Mouse (Mus musculus): ENCODE data around the gene Kxd1. TPM values are rescaled to one million over a fixed set of nuclear protein-coding genes. Genes with fewer than 3 reads are reported as not detected.

Gene Kxd1
- total RNA-seq, 2 experiments from 2014 or later = 40.6 to 45.6 TPM

- no peak for DNase-seq (ENCODE audit: low spot score in 2 of 2)
Measured at GRCm38 (mm10) chr8:70495001-70495770, 32.6 kb downstream of the Kxd1 start.

DNA sequence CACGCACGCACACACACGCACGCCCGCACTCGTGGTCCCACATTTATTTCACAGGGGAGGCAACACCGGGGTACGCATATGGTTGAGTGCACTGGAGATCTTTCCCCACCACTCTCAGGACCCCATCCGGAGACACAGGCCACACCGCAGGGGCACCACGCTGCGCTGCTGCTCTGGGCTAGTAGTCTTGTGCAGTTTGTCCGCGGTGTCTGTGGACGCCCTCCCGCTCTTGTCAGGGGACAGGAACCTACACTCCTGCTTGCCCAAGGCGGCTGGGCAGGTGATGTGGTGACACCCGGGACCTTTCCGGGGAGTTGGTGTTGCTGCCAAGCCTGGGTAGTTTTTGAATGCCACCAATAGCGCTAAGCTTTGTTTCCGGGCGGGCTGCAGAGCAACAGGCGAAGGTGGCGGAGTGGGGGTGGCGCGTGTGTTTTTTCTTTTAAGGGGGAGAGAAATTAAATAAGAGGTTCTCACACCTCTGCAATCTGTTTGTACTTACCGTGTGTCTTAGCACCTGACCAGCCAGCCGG is 33.3 kb downstream of the Kxd1 start:
- no peak for DNase-seq (ENCODE audit: low spot score in 2 of 2)

- DNase-seq (ENCODE audit: low spot score in 2 of 2) = no peak
Measured at GRCm38 (mm10) chr8:70493692-70494415, 33.9 kb downstream of the Kxd1 start.

DNA sequence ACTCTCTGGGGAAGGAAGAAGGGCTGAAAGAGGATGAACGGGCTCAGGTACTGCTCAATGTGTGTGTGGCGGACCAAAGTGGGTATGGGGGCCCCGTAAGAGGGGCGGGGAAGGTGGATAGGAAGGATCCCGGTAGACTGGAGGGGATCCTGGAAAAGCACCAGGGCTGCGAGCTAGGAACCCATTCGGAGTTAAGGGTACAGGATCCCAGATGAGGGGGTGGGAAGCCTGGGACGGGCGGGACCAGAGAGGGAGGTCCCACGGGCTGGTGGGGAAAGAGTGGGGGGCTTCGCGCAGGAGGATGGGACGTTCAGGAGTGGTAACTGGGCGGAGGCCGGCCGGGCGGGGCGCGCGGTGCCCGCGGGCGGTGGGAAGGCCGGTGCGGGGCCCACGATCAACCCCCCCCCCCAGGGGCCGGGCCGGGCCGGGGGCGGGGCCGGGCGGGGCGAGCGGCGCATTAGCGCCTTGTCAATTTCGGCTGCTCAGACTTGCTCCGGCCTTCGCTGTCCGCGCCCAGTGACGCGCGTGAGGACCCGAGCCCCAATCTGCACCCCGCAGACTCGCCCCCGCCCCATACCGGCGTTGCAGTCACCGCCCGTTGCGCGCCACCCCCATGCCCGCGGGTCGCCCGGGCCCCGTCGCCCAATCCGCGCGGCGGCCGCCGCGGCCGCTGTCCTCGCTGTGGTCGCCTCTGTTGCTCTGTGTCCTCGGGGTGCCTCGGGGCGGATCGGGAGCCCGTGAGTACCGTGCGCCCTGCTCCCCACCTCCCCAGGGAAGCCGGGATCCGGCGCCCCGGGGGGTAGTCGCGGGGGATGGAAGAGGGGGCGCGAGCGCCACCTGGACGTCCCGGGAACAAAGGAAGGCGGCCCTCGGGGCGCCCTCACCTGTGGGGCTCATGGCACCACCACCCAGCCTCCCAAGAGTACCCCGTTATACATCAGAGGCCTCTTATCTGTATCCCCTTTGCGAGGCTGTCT is 34.8 kb downstream of the Kxd1 start, which contains the start of gene Crlf1:
Gene Crlf1 (plus strand): TSS at position 495 of the 977 bp plus-strand sequence.
- DNase-seq (ENCODE audit: low spot score in 2 of 2) = no peak

DNA sequence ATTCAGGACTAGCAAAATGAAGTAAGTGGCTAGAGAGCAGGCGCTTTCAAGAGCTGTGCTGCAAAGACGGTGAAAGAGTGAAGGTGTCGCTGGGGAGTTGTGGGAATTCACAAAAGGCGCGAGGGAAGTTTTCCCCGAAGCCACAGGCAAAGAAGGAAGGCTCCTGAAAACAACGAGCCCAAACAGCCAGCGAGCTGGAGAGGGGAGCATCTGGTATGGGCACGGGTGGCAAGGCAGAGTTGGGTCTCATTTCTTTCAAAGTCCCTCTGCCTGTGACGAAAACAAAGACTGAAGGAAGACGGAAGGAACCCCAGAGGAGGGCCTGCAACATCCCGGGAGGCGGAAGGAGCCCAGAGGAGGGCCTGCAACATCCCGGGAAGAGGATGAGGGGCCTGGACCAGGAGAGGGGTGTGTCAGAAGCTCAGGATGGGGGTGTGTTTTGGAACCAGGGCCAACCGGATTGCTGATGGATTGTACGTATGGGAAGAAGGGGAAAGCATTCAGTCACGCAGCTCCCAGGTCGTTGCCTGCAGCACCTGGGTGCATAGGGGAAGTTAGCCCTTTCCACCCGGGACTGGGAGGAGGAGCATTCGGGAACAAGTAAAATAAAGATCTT is 36.8 kb downstream of the Kxd1 start:
- DNase-seq (ENCODE audit: low spot score in 2 of 2) = no peak

DNA sequence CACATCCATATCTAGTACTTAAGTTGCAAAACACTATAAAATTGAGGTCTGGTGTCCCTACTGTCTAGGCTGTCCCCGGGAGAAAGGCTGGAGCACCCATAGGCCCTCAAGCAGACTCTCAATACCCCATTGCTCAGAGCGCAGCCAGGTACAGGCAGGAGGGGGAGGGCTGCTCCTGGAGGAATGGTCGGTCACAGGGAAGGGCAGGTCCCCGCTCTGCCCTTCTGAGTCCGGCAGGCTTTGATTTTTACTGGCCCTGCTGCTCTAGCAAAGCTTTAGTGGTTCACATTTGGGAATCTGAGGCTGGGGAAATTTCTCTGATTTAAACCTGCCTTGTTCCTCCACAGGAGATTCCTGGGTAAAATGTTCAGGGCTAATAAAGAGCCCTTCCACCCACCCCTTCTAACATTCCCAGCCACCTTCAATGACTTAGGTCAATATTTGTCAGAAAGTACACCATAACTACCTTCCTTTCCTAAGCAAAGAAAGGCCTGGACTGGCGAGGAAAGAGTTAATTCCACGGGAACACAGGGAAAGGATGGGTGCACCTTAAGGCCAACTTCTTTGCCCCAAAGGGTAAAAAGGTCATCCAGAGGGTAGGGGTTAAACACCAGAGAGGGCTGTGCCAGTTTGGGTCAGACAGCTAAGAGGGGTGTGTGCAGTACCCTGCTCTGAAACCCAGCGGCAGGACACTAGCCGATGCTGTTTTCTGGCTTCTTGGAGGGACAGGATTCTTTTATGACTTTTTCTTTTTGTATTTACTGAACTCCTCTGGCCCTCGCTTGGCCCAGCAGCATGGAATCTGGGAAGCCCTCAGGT is 37.5 kb downstream of the Kxd1 start:
- no peak for DNase-seq (ENCODE audit: low spot score in 2 of 2)

DNA sequence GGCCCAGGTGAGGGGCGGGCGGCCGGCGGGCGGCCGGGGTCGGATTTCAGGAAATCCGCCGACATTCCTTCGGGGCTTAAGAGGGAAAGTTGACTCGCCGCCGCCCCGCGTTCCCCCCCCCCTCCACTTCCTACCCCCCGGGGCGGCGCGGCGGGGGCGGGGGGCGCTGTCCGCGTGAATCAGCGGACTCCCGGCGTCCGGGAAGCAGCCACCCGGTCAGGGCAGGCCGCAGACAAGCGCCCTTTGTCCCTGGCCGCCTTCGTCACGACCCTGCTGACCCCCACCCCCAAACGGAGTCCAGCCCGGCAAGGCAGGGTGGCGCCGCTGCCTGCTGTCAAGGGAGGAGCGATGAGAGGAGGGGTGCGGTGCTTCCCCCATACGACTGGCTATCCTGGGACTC is 38.2 kb downstream of the Kxd1 start:
- no peak for DNase-seq (ENCODE audit: low spot score in 2 of 2)

GRCm38 (mm10) chr8:70488931-70489470 is 38.8 kb downstream of the Kxd1 start:
- DNase-seq (ENCODE audit: low spot score in 2 of 2) = no peak

DNA sequence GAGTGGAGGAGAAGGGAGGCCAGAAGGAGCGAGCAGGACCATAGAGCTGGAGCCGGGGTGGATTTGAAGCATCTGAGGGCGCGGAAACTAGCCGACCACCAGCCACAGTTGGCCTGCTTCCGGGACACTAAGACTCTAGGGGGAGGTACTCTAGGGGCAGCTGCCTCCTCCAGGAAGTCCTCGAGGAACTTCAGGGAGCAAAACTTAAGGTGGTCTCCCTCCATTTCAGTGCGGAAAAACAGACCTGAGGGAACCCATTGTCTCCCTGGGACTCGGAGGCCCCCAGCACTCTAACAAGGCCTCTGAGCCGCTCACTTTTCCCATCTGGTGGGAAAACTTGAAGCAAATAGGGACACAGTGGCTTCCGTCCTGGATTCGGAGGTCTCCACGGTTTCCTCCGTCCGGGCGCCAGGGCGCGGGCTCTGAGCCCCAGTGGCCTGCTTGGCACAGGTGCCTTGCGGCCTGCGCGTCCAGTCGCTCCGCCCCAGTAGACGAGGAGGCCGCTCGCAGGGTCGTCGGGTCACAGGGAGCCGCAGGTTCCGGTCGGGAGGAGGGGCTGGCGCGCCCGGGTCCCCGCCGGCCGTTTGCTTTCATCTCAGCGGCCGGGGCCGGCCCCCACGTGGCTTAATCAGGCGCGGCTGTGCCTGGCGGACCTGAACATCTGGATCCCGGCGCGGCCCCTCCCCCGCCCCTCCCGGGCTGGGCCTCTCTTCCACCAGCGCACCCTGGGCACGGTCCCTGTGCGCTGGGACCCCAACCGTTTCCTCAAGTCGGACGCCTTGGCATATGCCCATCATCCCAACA is 39.6 kb downstream of the Kxd1 start:
- DNase-seq (ENCODE audit: low spot score in 2 of 2) = no peak

- peak; percentile 54 to 61 for DNase-seq (ENCODE audit: low spot score in 2 of 2)
Measured at GRCm38 (mm10) chr8:70486941-70487520, 40.7 kb downstream of the Kxd1 start, which contains the start of gene Tmem59l. Tmem59l (minus strand) TSS chr8:70487358.

DNA sequence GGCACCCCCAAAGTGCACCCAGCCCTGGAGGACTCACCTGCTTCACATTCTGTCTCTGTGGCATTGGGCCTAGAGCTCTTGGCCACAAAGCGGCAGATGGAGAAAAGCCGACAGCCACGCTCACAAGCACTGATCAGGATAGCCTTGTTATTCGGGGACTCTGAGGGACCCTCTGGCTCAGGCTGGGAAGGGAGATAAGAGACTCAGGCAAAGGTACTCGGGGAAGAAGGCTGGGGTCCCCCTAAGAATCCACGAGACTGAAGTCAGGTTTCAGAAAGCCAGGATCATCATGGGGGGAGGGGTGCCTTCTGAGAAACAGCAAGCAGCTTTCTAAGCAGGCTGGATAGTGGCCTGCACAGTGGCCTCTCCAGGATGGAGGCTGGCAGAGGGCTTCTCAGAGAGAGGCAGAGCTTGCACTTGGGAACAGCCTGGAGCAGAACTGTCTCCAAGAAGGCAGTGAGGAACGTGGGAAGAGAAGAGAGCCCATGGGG is 41.5 kb downstream of the Kxd1 start:
- DNase-seq (ENCODE audit: low spot score in 2 of 2) = no peak

GRCm38 (mm10) chr8:70482943-70483342 is 44.8 kb downstream of the Kxd1 start:
- DNase-seq (ENCODE audit: low spot score in 2 of 2) = no peak

GRCm38 (mm10) chr8:70481908-70482307 is 45.8 kb downstream of the Kxd1 start:
- DNase-seq (ENCODE audit: low spot score in 2 of 2) = peak; percentile 73 to 93

DNA sequence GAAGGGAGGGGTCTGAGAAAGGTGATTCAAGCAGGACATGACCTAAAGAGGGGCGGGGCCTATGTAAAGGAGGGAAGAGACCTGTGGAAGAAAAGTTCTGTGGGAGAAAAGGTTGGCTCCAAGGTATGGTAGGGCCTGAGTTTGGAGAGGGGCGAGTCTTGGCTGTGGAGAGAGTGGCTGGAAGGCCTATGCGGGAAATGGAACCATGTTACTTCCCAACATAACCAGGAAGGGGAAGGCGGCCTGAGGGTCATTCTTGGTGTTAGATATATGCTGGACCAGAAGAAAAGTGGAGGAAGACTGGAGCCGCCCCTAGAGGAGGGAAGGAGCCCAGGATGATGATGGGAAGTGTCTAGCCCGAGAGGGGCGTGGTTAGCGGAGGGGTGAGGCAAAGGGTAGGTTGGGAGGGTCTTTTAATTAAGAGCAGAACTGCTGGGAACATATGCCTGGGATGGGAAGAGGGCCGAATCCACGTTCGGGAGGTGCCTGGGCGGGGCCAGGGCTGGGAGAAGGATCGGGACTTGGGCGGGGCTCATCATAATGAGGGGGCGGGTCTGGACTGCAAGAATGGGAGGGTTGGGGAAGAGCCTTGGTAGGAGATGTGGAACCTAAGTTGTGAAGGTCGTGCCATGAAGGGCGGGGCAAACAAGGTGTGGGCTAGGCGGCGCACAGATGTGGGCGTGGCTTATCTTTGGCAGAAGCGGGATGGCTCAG is 50.3 kb downstream of the Kxd1 start:
- DNase-seq (ENCODE audit: low spot score in 2 of 2) = no peak

- DNase-seq (ENCODE audit: low spot score in 2 of 2) = peak; percentile 90 to 92
Measured at GRCm38 (mm10) chr8:70476333-70477268, 51.2 kb downstream of the Kxd1 start, which contains the start of gene Klhl26. Klhl26 (minus strand) TSS chr8:70476968.

DNA sequence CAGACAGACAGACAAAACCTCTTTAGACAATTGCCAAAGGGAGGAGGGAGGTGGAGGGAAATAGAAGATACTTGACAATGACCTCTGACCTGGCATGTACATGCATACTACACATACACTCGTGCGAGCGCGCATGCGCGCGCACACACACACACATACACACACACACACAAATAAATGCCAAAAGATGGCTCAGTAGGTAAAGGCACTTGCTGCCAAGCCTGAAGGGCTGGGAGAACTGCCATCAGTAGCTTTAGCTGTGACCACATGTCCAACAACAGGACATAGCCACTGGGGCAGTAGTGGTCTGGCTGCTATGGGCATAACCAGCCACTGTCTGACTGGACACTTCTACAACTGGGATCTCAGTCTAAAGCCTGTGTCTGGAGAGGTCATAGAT is 55.9 kb downstream of the Kxd1 start:
- DNase-seq (ENCODE audit: low spot score in 2 of 2) = no peak
